Mouse (Mus musculus) E14TG2a.4 (cell line): ENCODE measurements around the gene Tenm2.

ENCODE experiments used
- H3K27me3 ChIP-seq: 2 replicates; pipeline ENCODE4 v1.6.1; 2014; ENCODE audit warnings: low read length, control low read depth; ENCODE audit not compliant: insufficient read depth
- H3K36me3 ChIP-seq: 2 replicates; pipeline ENCODE4 v1.6.1; 2014; ENCODE audit warnings: low read length, control low read depth; ENCODE audit not compliant: insufficient read depth
- H3K4me1 ChIP-seq: replicated peaks from 2 replicates; pipeline ENCODE4 v1.6.1; 2014; ENCODE audit warnings: low read depth, low read length, control low read depth
- H3K4me3 ChIP-seq: replicated peaks from 2 replicates; pipeline ENCODE4 v1.5.1; 2014; ENCODE audit warnings: mild to moderate bottlenecking, low read length
- H3K9me3 ChIP-seq: 2 replicates; pipeline ENCODE4 v1.6.1; 2014; ENCODE audit warnings: low read length, control low read depth
- CTCF ChIP-seq: conservative IDR thresholded peaks from 2 replicates; pipeline ENCODE4 v1.5.1; 2014; ENCODE audit warnings: low read length
- NANOG ChIP-seq: IDR thresholded peaks from 2 replicates; pipeline ENCODE4 v1.6.1; 2014; ENCODE audit warnings: borderline replicate concordance, low read length, mixed read lengths
- POU5F1 ChIP-seq: IDR thresholded peaks from 2 replicates; pipeline ENCODE4 v1.6.1; 2014; ENCODE audit warnings: low read length, borderline replicate concordance

Gene Tenm2

GRCm38 (mm10) chr11:36072038-36072437 lies 1163.7 kb downstream of the Tenm2 start:
- H3K27me3 ChIP-seq = peaks cover 12% of the 10 kb centered on the region
- H3K4me1 ChIP-seq = no peaks in the 10 kb centered on the region
- TF ChIP-seq POU5F1 (no peak), CTCF (no peak), NANOG (no peak)
- no peaks in the 10 kb centered on the region for H3K36me3 ChIP-seq
- no peaks in the 10 kb centered on the region for H3K9me3 ChIP-seq
- H3K4me3 ChIP-seq = no peak overlapping the region

GRCm38 (mm10) chr11:36059325-36059843 lies 1176.4 kb downstream of the Tenm2 start:
- Histone ChIP-seq H3K9me3 (peaks cover 9% of the 10 kb centered on the region; the same call in 1 of the 2 replicates), H3K4me1 (no peaks in the 10 kb centered on the region), H3K36me3 (no peaks in the 10 kb centered on the region), H3K4me3 (no peak overlapping the region), H3K27me3 (0 out of 2 replicates have a peak, but pooled peaks cover 12% of the 10 kb centered on the region)
- TF ChIP-seq POU5F1 = no peak
- TF ChIP-seq NANOG = no peak
- no peak for TF ChIP-seq CTCF

- Histone ChIP-seq H3K36me3 (no peaks in the 10 kb centered on the region), H3K27me3 (peaks cover 17% of the 10 kb centered on the region; the same call in 1 of the 2 replicates), H3K9me3 (no peaks in the 10 kb centered on the region), H3K4me3 (no peak overlapping the region), H3K4me1 (no peaks in the 10 kb centered on the region)
- no peak for TF ChIP-seq NANOG
- no peak for TF ChIP-seq POU5F1
- TF ChIP-seq CTCF = no peak
These were observed 1179.2 kb downstream of the Tenm2 start for GRCm38 (mm10) chr11:36056525-36056924.

- TF ChIP-seq POU5F1 (no peak), CTCF (no peak), NANOG (no peak)
- H3K4me3 ChIP-seq = no peak overlapping the region
- H3K27me3 ChIP-seq = peaks cover 33% of the 10 kb centered on the region
These were observed 1181.4 kb downstream of the Tenm2 start for GRCm38 (mm10) chr11:36054323-36054722.

GRCm38 (mm10) chr11:36053457-36053856 lies 1182.3 kb downstream of the Tenm2 start:
- Histone ChIP-seq H3K36me3 (no peaks in the 10 kb centered on the region), H3K27me3 (peaks cover 40% of the 10 kb centered on the region), H3K4me3 (no peak overlapping the region), H3K9me3 (no peaks in the 10 kb centered on the region), H3K4me1 (no peaks in the 10 kb centered on the region)
- TF ChIP-seq CTCF (no peak), POU5F1 (no peak), NANOG (no peak)

More at GRCm38 (mm10) chr11:36054323-36054722, 1181.4 kb downstream of the Tenm2 start:
- no peaks in the 10 kb centered on the region for H3K4me1 ChIP-seq
- H3K36me3 ChIP-seq = no peaks in the 10 kb centered on the region
- no peaks in the 10 kb centered on the region for H3K9me3 ChIP-seq

DNA sequence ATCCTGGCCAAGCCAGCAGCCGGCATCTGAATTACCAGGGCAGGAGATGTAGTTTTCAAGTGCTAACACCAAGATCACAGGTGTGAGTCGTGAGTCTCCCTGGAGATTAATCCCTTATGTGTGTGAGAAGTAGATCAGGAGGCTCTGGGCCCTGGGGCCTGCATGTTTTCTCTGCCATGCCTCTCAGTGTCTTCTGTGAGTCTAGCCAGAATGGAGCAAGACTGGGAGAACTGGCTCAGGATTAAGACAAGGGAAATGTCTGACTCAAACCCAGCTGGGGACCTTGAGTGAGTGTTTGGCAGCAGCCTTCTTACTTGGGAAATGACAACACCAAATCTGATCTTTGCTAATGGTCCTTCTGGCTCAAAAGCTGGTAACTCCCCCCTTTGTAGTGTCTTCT lies 1183.2 kb downstream of the Tenm2 start:
- Histone ChIP-seq H3K4me1 (no peaks in the 10 kb centered on the region), H3K4me3 (no peak overlapping the region), H3K9me3 (no peaks in the 10 kb centered on the region), H3K36me3 (no peaks in the 10 kb centered on the region), H3K27me3 (peaks cover 42% of the 10 kb centered on the region)
- TF ChIP-seq NANOG (no peak), POU5F1 (no peak), CTCF (no peak)

- Histone ChIP-seq H3K27me3 (peaks cover 47% of the 10 kb centered on the region), H3K9me3 (no peaks in the 10 kb centered on the region), H3K4me1 (peaks cover 4% of the 10 kb centered on the region), H3K4me3 (no peak overlapping the region), H3K36me3 (no peaks in the 10 kb centered on the region)
- TF ChIP-seq CTCF (no peak), POU5F1 (no peak), NANOG (no peak)
These were observed 1183.7 kb downstream of the Tenm2 start for GRCm38 (mm10) chr11:36052091-36052490.

- Histone ChIP-seq H3K36me3 (no peaks in the 10 kb centered on the region), H3K4me3 (no peak overlapping the region), H3K27me3 (peaks cover 47% of the 10 kb centered on the region), H3K9me3 (no peaks in the 10 kb centered on the region), H3K4me1 (peaks cover 17% of the 10 kb centered on the region)
- TF ChIP-seq CTCF (no peak), NANOG (no peak), POU5F1 (no peak)
These were observed 1186.2 kb downstream of the Tenm2 start for GRCm38 (mm10) chr11:36049547-36049946.
